Mouse (Mus musculus): ENCODE measurements at regions not wholly inside any gene's neighbourhood (a gene's known extent, or its start where the extent isn't known, plus 50 kb on each side); places are given as distances from the start of the nearest gene placed in this dataset.
A peak's percentile ranks its signal among the peaks of the same experiment; 100 is the strongest.
"Not testable (repeated sequence)": the region's sequence is repeated elsewhere in the genome, so short reads cannot be mapped to it uniquely, and the experiment has no call there.

DNA sequence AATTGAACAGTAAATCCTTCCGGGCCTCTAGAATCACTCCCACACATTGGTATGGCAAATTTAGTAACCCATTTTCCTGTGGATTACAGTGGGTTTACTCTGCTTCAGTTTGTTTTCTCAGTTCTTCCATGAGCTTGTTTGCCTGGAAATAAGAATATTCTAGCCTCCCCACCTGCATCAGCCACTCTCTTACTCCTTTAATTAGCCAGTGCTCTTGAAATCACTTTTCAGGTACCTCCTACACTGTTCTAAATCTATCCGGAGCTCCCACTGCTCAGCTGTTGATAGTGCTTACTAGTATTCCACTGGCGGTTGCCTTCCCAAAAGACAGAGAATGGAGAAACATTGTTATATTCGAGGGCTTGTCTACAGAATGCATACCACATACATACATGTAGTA is 167.1 kb downstream of the Htr7 start:
- DNase-seq (ENCODE audit: low read depth, low spot score), result no peak

DNA sequence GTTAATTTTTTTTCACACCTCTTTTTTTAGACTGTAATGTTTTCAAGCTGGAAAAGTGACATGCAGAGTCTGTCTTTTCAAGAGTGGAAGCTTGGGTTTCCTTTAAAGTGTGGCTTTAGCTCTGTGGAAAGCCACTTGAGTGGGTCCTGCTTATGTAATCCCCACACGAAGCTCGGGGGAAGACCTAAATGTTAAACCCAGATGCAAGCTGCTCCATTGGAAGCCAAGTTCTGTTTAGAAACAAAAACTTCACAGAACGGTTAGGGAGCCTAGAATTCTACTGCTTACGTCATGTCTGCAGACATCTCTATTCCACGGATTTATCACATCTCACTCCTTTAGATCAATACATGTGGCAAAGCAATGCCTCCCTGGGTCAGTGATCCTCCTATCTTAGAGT is 171.0 kb downstream of the Htr7 start:
- no peak for DNase-seq (ENCODE audit: low read depth, low spot score)

DNA sequence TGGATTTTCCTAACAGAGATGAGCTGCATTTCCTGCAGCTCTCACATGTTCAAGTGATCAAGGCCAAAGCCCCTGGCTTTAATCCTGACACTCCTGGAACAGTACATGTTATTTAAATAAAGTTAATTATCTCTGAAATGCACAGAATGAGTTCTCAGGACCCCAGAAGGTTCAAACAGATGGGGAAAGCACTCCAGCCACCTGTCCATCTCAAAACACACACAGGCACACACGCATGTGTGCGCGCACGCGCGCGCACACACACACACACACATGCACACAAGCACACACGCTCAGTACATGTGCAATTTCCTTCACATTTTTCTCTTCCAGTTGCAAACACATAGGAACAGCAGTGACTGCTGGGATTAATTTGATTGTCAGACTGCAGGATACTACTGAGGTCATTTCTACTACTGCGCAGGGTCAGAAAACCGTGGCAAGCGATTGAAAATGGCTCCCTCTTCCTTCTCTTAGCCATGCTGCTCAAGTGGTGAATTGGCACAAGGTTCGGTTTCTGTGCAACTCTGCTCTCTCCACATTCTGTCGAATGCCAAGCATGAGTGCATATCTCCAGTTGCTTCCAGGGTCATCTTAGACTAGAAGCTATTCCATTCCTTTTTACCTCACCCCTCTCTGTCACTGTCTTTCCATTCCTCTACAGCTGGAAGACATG is 175.4 kb downstream of the Htr7 start:
- DNase-seq (ENCODE audit: low read depth, low spot score), result no peak

DNA sequence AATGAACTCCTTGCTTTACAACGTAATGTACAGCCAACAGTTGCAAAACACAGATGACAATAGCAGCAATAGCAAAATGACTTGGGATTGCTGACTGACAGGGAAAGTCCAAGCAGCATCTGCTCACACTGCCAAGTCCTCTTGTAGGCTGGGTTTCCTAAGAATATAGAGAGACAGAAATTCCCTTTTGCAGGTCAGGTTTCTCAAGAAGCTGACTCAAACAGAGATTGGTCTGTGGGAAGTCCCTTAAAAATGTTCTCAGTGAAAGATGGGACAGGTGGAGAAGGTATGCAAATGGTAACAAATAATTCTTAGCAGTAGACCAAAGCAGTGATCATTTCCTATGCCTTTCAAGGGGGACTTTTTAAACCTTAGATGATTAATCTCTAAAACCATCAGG is 181.8 kb downstream of the Htr7 start:
- no peak for DNase-seq (ENCODE audit: low read depth, low spot score)

DNA sequence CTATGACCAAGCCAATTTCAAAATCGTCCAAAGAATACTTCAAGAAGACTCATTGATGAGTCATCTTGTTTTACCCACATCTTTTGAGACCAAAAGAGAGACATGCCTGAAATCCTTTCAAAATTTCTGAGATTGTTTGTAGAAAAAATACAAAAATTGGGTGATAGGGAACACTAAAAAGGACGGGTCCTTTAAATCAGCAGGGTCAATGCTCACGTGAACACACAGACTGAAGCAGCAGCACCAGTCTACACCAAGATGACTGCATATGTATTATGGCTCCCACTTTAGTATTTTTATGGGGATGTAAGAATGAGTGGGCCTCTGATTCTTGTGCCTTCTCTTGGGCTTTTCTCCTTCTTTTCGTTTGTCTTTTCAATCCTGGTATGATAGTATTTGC is 186.6 kb downstream of the Htr7 start:
- DNase-seq (ENCODE audit: low read depth, low spot score), result no peak

DNA sequence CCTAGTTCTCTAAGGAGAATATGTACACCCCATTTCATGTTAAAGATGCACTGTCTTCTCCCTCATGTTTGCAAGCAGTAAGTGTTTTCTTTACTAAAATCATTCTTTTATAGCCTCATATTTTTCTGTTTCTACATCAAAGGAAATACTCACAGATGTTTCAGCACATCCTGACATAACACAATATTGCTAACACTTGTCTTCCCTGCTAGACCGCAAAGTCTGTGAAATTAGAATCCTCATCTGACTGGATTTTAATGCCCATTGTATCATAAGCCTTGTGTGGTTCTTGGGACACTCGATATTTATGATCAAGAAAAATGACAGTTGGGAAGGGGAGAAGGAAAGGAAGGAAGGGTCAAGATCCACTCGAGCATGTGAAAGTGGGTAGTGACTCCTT is 188.8 kb downstream of the Htr7 start:
- no peak for DNase-seq (ENCODE audit: low read depth, low spot score)

DNA sequence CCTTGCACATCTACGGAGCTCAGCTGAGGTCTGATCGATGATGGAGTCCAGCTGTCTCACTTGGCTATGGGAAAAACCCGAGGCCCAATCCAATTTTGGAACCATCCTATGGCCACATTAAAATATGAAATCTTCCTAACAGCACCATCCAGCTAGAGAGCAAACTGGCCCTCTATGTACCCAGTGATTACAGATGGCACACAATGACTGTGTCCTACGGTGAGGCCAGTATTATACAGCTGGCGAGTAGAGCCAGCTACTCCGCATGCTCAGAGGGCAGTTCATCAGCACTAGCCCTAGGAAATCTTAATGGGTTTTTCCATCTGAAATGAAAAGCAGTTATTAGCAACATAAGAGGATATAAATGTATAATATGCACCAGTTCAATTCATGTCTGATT is 194.3 kb downstream of the Htr7 start:
- DNase-seq (ENCODE audit: low read depth, low spot score), result no peak

DNA sequence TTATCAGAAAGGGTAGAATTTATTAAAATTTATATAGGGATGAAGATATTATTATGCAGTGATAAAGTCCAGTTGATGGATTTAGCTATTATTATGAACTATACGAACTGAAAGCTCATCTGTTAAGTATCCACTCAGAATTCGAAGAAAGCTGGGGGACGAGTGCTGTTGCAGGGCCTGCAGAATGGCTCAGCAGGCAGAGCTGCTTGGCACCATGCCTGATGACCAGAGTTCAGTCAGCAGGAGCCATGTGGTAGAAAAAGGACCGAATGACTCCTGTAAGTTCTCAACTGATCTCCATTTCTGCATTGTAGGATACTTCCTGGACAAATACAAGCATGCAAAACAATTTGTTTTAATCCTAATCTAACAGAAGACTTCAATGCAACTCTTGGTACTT is 195.9 kb downstream of the Htr7 start:
- no peak for DNase-seq (ENCODE audit: low read depth, low spot score)

DNA sequence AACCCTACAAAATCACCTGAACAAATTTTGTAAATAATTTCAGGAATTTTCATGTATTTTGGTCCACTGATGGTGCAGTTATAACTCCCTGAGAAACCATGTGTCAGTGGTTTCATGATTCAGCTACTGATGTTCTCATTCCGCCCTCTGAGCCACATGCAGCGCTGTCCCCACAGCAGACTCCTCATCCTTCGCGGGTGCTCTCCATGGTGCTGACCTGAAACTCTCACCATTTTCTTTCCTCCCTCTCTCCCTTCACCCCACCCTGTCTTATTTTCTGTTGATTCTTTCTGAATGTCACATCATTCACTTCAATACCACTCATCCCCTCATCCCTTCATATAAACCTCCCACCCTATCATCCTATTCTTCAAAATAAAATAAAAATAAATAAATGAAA is 224.3 kb downstream of the Htr7 start:
- peak; percentile 53 for DNase-seq (ENCODE audit: low read depth, low spot score)

DNA sequence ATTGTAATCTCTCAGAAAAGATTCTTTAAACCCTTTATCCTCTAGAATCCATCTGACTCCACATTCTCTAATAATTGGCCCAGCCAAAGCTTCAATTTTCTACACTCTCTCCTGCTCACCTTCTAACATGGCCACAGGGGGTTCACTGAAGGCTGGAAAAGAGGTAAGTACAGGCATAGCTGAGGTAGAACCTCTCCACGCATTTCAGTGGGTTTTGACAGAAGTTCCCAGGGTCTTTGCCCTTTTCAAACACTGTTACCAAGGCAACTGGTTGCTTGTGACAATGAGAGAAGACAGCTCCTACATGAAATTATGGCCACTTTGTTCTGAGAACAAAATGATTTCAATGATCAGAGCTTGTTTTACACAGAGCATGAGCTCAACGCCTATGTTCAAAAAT is 231.2 kb downstream of the Htr7 start:
- no peak for DNase-seq (ENCODE audit: low read depth, low spot score)

DNA sequence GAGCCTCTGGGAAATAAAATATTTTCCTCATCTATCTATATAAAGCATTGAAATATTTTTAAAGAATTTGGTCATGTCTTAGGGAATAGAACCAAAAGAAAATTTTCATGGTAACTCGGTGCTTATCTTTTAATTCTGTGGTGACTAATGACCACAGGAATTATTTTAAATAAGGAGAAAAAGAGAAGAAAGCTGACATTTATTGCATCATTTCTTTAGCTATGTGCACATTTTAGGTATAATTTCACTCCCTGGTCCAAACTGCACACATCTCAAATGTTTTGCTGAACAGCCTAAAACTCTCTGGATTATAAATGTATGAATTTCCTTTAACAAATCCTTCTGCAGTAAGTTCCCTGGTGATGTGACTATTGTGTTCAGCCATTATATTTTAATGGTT is 237.7 kb downstream of the Htr7 start:
- DNase-seq (ENCODE audit: low read depth, low spot score), result no peak

DNA sequence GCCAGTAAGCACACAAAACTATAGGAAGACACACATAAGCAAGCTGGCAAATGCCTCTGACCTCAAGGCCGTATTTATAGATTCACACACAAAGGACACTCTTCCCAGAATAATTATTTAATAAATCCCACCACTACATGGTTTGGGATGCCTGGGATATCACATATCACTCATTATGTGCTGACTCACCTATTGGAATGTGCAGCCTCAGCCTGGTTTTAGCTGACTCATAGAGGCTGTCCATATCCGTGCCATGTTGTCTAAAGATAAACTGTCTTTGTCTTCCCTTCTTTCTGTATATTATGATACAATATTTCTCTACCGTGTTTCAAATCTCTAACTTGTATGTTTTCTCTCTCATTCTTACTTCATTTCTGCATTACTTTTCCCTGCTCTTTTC is 262.6 kb downstream of the Htr7 start:
- DNase-seq (ENCODE audit: low read depth, low spot score), result no peak

DNA sequence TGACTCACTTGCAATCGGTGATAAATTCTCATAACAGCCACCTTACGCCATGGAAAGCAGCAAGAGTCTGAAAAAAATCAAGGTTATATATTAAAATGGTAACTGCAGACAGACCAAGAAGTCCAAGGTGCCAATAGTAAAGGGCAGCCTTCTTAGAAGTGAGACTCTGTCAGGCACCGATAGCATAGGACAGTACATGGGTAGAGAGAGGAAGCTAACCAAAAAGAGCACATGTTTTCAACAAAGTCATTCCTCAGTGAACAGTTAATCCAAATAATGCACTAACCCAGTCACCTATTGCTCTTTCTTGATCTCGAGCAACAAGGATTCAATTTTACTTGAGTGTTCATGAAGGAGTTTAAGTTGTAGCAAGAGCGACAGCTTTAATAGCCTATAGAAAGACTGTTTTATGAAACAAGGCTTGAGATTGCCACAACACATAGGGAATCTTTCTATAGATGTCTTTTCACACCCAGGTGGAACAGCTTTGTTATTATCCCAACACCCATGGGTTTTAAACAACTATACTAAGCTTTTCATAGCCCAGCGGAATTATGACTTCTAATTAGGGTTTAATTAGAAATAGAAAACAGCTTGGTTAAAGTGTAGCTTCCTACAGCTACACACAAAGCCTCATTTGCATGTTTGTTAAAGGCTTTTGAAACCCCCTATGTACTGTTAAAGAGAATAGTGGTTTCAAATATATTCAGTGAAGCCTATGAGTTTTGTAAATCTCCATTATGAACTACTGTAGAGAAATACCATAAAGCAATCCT is 269.9 kb downstream of the Htr7 start:
- no peak for DNase-seq (ENCODE audit: low read depth, low spot score)

DNA sequence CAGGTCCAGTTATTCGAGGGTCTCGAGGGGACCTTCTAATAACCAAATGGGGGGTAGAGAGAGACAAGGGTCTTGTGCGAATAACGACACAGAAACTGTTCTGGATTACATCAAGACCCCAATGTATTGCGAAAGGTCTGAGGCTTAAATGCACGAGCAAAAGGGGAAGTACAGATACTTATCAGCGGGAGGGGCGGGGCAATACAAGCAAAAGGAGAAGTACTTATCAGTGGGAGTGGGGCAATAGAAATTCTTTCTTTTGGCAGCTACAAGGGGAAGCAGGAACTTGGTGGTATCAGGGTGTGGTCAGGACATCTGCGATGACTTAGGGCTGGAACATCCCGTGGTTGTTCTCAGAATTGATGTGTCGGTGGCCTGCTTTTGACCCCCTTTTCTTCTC is 295.6 kb downstream of the Htr7 start:
- DNase-seq (ENCODE audit: low read depth, low spot score), result not testable (repeated sequence)

DNA sequence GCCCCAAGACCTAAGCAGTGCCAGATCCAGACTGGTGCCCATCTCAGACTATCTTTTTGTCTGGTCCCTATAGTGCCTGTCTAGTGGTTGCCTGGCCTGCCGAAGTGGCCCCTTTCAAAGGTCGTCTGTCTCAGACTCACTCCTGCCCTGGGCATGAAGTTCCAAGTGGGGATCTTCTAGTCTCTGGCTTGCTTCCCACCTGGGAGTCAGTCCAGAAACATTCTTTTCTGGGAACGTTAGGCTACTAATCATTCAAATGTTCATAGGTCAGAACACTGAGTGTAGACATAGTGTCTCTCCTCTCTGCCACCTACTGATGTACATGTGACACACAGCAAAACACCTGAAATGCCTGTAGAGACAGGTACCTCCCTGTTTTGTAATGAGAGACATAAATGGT is 297.6 kb downstream of the Htr7 start:
- DNase-seq (ENCODE audit: low read depth, low spot score), result no peak

DNA sequence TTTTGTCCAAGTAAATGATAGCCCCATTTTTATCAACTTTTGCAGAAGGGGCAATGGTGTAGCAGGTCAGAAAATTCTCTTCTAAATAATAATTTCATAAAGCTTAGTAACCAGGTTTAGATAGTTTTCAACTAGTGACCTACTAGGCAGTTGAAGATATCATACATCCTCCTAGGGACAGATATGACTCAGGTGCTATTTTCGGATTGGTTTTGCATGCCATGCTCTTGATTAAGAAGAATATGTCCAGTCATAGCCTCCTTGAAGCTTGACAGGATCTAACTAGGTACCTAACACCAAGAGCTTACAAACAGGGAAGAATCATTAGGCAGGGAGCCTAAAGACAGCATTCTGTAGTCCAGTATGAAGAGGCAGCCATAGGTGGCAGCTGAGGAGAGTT is 301.8 kb downstream of the Htr7 start:
- no peak for DNase-seq (ENCODE audit: low read depth, low spot score)

DNA sequence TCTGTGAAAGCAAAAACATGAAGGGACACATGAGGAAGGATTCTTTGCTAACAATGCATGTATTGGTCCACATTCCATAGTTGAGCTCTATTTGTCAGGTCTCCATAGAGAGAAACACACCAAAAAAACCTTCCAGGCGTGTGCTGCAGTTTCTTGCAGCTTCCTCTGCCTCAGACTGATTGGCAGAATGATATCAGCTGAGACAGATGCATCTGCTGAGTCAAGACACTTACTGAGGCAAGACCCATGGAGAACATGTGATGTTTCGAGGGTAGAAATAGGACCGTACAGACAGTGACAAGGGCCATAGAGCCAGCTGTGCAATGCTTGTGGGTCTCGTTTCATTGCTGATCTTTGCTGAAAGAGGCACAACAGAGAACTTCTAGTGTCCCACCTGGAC is 321.6 kb downstream of the Htr7 start:
- DNase-seq (ENCODE audit: low read depth, low spot score), result no peak

DNA sequence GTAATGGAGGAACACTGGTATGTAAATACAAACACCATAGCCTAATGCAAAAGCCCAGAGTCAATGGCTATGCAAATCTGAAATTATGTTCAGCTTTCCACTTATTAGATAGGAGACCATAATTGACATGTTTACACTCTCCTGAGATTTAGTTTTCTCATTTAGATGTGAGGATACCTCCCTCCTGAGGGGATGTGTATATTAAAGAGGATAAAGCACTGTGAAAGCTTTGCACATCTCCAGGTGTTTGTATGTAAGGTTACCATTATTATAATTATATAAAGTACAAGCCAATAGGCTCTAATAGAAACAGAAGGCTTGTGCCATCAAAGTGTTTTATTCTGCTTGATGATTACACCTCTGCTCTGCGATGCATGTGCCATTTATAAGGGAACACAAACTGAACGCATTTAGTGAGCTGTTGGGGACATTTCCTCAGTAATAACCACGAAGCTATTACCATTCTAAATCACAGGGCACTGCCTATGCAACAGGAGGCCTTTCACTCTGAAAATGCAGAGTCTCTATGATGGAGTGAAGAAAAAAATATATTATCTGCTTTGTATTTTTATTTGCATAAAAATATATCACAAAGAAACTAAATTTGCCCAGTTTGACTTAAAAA is 328.8 kb downstream of the Htr7 start:
- no peak for DNase-seq (ENCODE audit: low read depth, low spot score)
